ENCODE assay signal across 8 mouse cellular contexts in the genomic region with DNA sequence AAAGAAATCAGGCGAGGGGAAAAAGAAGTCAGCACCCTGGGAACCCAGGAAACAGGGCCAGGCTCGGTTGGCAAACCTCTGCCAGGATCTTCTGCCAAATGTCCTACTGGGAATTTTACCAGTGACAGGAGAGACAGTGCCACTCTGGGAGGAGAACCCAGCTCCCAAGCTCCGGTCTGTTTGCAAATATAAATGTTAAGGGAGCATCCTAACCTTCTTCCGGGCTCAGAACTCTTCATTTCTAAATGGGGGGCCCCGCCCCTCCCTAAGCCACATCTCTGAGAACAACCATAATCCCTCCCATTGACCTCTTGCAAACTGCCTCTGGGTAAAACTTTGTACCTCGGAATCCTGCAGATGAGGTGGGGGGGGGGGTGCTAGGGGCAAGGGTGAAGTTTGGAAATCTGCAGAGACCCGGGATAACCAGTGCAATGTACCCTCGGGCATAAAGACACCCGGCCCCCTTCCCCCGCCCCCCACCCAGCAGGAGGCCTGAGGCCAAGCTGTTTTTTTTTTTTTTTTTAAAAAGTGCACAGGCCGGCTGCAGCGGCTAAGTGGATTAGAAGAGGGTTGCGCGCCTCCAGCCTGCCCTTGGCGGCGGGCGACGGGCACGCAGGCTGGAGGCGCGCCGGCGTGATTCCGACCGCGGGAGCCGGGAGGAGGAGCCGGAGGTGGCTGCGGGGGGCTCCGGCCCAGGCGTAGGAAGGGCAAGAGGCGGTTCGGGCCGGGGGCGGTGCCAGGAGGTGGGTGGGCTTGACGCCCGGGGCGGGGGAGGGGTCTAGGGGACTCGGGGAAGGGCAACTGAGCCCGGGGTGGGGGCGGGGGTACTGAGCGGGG. TPM values are rescaled to one million over a fixed set of nuclear protein-coding genes. Genes with fewer than 3 reads are reported as not detected.
A peak's percentile ranks its signal among the peaks of the same experiment; 100 is the strongest.
DNase-seq lines count a peak whose midpoint lies in the region; ATAC-seq and TF ChIP-seq lines count a peak whose summit lies in the region.

No protein-coding gene starts in this region.

- peak overlapping the region; percentile 54; the same call in 1 of the 2 replicates for H3K27ac ChIP-seq in embryonic fibroblast, embryonic 13.5 days (ENCODE audit: insufficient read depth, low read length)
- H3K27ac ChIP-seq in heart, embryonic 12.5 days (ENCODE audit: poor library complexity, severe bottlenecking), result peak overlapping the region; percentile 78
- peak overlapping the region; percentile 77; the same call in 1 of the 2 replicates for H3K27ac ChIP-seq in kidney, embryonic 16.5 days (ENCODE audit: low read length)
- H3K27ac ChIP-seq in liver, embryonic 13.5 days, result peak overlapping the region; percentile 73; the same call in 1 of the 2 replicates

- TF ChIP-seq CTCF in C2C12 (IDR thresholded peaks at IDR 0.05; ENCODE audit: control insufficient read depth, insufficient read depth, insufficient read length), result peak; percentile 60
- peak; percentile 9; the same call in 1 of the 2 replicates for TF ChIP-seq CTCF in embryonic fibroblast, embryonic 13.5 days (IDR thresholded peaks at IDR 0.05; ENCODE audit: borderline replicate concordance, insufficient read depth, low read length)

- no peak for TF ChIP-seq POLR2A in embryonic fibroblast, embryonic 13.5 days (IDR thresholded peaks at IDR 0.05; ENCODE audit: low read depth, low read length)

- 4% methylated on average over 32 of the region's 42 CpGs for WGBS in heart, embryonic 12.5 days
- WGBS in kidney, embryonic 16.5 days, result 4% methylated on average over 27 of the region's 42 CpGs
- WGBS in liver, embryonic 13.5 days (ENCODE audit: insufficient replicate concordance), result 7% methylated on average over 41 of the region's 42 CpGs

- H3K9me3 ChIP-seq in heart, embryonic 12.5 days (replicated peaks), result no peaks in the 10 kb centered on the region
- H3K9me3 ChIP-seq in kidney, embryonic 16.5 days (ENCODE audit: low read length), result no peaks in the 10 kb centered on the region
- H3K9me3 ChIP-seq in liver, embryonic 13.5 days (replicated peaks), result no peaks in the 10 kb centered on the region

- H3K9ac ChIP-seq in heart, embryonic 12.5 days, result peak overlapping the region; percentile 79
- H3K9ac ChIP-seq in kidney, embryonic 16.5 days (replicated peaks; ENCODE audit: low read length), result peak overlapping the region; percentile 76
- H3K9ac ChIP-seq in liver, embryonic 13.5 days, result peak overlapping the region; percentile 80

- H3K79me3 ChIP-seq in C2C12 (ENCODE audit: low read depth), result peaks cover 19% of the 10 kb centered on the region

- no peaks in the 10 kb centered on the region for H3K27me3 ChIP-seq in C2C12 (ENCODE audit: control insufficient read depth, insufficient read depth, insufficient read length)
- peaks cover 7% of the 10 kb centered on the region for H3K27me3 ChIP-seq in heart, embryonic 12.5 days (replicated peaks)
- H3K27me3 ChIP-seq in kidney, embryonic 16.5 days (ENCODE audit: insufficient read depth, low read length), result peaks cover 18% of the 10 kb centered on the region
- H3K27me3 ChIP-seq in liver, embryonic 13.5 days, result peaks cover 42% of the 10 kb centered on the region
- no peaks in the 10 kb centered on the region for H3K27me3 ChIP-seq in splenic B cell, adult 2 months (ENCODE audit: control insufficient read depth, insufficient read depth, low read length, poor library complexity, severe bottlenecking)

- peak overlapping the region; percentile 99 for H3K4me2 ChIP-seq in heart, embryonic 12.5 days
- peak overlapping the region; percentile 97 for H3K4me2 ChIP-seq in kidney, embryonic 16.5 days (replicated peaks; ENCODE audit: low read depth, low read length)
- H3K4me2 ChIP-seq in liver, embryonic 13.5 days, result peak overlapping the region; percentile 98

- ATAC-seq in heart, embryonic 12.5 days (ENCODE audit: insufficient number of reproducible peaks, low FRiP score), result peak; percentile 70
- peak; percentile 74 for ATAC-seq in kidney, embryonic 16.5 days (ENCODE audit: low FRiP score, low TSS enrichment)
- peak; percentile 62 for ATAC-seq in liver, embryonic 13.5 days (ENCODE audit: low read depth)

- peak overlapping the region; percentile 65 for H3K4me3 ChIP-seq in C2C12 (ENCODE audit: insufficient read depth, poor library complexity, severe bottlenecking)
- H3K4me3 ChIP-seq in embryonic fibroblast, embryonic 13.5 days (ENCODE audit: insufficient read depth, low read length), result peak overlapping the region; percentile 52
- peak overlapping the region; percentile 76 for H3K4me3 ChIP-seq in heart, embryonic 12.5 days
- peak overlapping the region; percentile 71 for H3K4me3 ChIP-seq in kidney, embryonic 16.5 days (ENCODE audit: low read length)
- H3K4me3 ChIP-seq in liver, embryonic 13.5 days (replicated peaks), result peak overlapping the region; percentile 78

- DNase-seq in adrenal gland, postnatal 36 days, result peak; percentile 86 to 91
- no peak for DNase-seq in liver, embryonic 13.5 days
- DNase-seq in natural killer cell, adult 2 months (ENCODE audit: low spot score in 2 of 2), result peak; percentile 52 to 66
- peak; percentile 80 for DNase-seq in splenic B cell, adult 2 months (ENCODE audit: low read depth, low spot score)

- no peaks in the 10 kb centered on the region for H3K36me3 ChIP-seq in C2C12 (ENCODE audit: control insufficient read depth, insufficient read depth)
- no peaks in the 10 kb centered on the region for H3K36me3 ChIP-seq in heart, embryonic 12.5 days
- no peaks in the 10 kb centered on the region for H3K36me3 ChIP-seq in kidney, embryonic 16.5 days (ENCODE audit: insufficient read depth, low read length)
- no peaks in the 10 kb centered on the region for H3K36me3 ChIP-seq in liver, embryonic 13.5 days
- no peaks in the 10 kb centered on the region for H3K36me3 ChIP-seq in splenic B cell, adult 2 months (ENCODE audit: control insufficient read depth, insufficient read depth, low read length, poor library complexity, severe bottlenecking)

- H3K4me1 ChIP-seq in embryonic fibroblast, embryonic 13.5 days (ENCODE audit: control insufficient read depth, insufficient read depth, low read length), result no peaks in the 10 kb centered on the region
- H3K4me1 ChIP-seq in heart, embryonic 12.5 days (replicated peaks), result peaks cover 11% of the 10 kb centered on the region
- peaks cover 28% of the 10 kb centered on the region for H3K4me1 ChIP-seq in kidney, embryonic 16.5 days (ENCODE audit: insufficient read depth, low read length)
- H3K4me1 ChIP-seq in liver, embryonic 13.5 days (replicated peaks), result peaks cover 40% of the 10 kb centered on the region

- H3ac ChIP-seq in C2C12 (ENCODE audit: control insufficient read depth, insufficient read length, low read depth), result peak overlapping the region; percentile 62

- peaks cover 54% of the 10 kb centered on the region for H3K79me2 ChIP-seq in C2C12 (ENCODE audit: control insufficient read depth, insufficient read depth)

TF ChIP-seq in C2C12, 6 proteins besides CTCF, POLR2A, EP300 and RAD21:
- TF ChIP-seq MAX (IDR thresholded peaks at IDR 0.05) (no peak), FOSL1 (IDR thresholded peaks at IDR 0.05; ENCODE audit: insufficient read depth, low read length, poor library complexity, severe bottlenecking) (no peak), USF1 (IDR thresholded peaks at IDR 0.05; ENCODE audit: low read depth) (no peak), CEBPB (IDR thresholded peaks at IDR 0.05; ENCODE audit: low read depth) (no peak), MYOD1 (IDR thresholded peaks at IDR 0.05; ENCODE audit: control insufficient read depth, insufficient read length, low read depth) (no peak), MYOG (IDR thresholded peaks at IDR 0.05; ENCODE audit: control insufficient read depth, extremely low read depth, insufficient read length) (no peak)
TF ChIP-seq in C2C12: peak in this region for 0.

RNA-seq across cellular contexts. Expression of a gene that starts 2.3 kb away (rescaled TPM):
- polyA plus RNA-seq in C2C12 (2012; fragmentation: generic; extraction: Trizol), result 4.0 TPM
- 10 to 100 TPM; 17.8 to 18.3 TPM for total RNA-seq in adrenal gland, postnatal 36 days (2021)
- 3.7 and 5.8 TPM in 2 replicates for polyA plus RNA-seq in embryonic fibroblast, embryonic 13.5 days (2011; ENCODE audit: insufficient read length, low read depth, missing spikeins)
- 0.57 and 0.81 TPM in 2 replicates for polyA plus RNA-seq in heart, embryonic 12.5 days (2016; fragmentation: Nextera tagmentation; extraction: Ambion mirVana)
- 0.87 and 1.1 TPM in 2 replicates for polyA plus RNA-seq in kidney, embryonic 16.5 days (2015; fragmentation: Nextera tagmentation; extraction: Ambion mirVana)
- polyA plus RNA-seq in liver, embryonic 13.5 days (2015; fragmentation: Nextera tagmentation; extraction: Ambion mirVana), result 0.55 and 0.61 TPM in 2 replicates
